Mouse (Mus musculus): ENCODE results near the gene Zfp112.
"Not testable (repeated sequence)": the region's sequence is repeated elsewhere in the genome, so short reads cannot be mapped to it uniquely, and the experiment has no call there.

The Zfp112 gene

DNA sequence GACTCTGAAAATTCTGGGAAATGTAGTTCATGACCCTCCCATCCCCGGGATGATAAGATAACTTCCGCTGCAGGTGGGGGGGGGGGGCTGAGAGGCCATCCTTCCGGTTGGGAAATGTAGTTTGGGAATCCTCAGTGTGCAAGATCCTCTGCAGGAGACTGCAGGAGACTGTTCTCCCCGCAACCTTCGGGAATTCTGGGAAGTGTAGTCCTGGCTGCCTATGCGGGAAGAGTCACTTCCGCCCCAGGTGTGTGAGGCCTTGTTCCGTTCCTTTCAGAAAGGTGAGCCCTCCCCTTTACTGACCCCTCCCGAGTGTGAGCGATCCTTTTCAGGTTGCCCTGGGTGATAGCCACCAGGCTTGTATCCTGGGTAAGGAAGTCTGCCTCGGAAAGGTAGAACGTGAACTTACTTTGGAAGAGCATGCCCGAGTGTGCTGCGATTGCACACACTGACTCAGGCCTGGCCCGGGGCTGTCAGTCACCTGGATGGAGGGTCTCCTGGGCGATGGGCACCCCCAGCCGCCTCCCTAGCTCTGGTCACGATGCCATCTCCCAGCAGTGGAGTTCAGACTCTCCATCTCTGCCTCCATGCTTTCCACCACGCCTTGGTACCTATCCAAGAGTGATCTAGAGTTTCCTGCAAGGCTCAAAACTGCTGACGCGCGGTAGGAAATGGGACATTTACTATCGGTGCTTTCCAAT, at the start of gene Zfp112:
Gene Zfp112 (plus strand): TSS at position 159 of the 701 bp plus-strand sequence.
- in situ Hi-C loops (cut with MseI, MboI) = no loop called here

DNA sequence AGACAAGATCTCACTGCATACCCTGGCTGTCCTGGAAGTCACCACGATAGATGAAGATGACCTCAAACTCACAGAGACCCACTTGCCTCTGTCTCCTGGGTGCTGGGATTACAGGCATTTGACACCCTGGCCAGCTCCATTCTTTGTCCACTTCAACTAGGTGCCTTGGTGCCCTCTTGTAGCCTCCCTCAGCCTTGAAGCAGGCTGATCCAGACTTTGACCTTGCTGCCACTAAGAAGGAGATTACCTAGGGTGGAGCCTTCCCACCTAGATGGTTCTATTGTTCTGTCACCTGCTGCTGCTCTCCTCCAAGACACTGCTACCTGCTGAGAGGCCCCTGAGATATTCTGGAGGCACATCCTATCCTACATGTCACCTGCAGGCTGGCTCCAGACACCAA, 37.7 kb upstream of the Zfp112 start:
- in situ Hi-C loops (cut with MseI, MboI) = not testable (repeated sequence)

DNA sequence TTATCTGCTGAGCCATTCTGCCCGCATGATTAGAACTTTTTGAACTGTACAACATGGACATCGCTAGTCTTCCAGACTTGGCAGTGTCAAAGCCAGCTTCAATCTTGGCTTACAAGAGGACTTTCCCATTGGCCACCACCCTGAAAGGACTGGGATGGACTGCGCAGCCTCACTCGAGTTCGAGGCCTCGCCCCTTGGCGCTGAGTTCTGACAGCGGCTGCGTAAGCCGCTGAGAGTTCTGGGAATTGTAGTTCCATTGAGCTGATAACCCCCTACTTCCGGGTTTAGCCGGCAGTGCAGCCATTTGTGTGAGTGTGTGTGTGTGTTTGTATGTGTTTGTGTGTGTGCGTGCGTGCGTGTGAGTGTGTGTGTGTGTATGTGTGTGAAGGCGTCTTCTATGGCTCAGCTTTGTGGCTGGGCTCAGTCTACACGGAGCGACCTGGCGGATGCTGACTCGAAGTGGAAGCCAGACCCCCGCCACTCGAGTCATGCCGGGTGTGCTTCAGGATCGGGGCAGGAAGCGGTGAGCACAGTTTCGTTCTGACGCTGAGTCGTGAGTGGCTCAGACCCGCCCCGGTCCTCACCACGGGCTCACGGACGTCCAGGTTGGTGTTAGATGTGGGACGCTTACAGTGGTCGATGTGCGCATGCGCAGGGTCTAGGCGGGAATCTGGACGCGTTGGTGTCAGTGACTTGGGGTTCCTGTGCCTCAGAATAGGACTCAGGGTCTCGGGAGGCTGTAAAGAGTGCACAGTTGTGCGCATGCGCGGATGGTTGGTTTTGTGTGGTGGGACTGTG, 30.3 kb upstream of the Zfp112 start, which contains the start of gene Zfp180:
Gene Zfp180 (plus strand): TSS at position 291 of the 798 bp plus-strand sequence.
- in situ Hi-C loops (cut with MseI, MboI) = loop anchor here in 1 of 2 experiments (10.0 to 25.0 kb wide), 2 partner anchors 63 to 95 kb away; no protein-coding TSS in a partner anchor

DNA sequence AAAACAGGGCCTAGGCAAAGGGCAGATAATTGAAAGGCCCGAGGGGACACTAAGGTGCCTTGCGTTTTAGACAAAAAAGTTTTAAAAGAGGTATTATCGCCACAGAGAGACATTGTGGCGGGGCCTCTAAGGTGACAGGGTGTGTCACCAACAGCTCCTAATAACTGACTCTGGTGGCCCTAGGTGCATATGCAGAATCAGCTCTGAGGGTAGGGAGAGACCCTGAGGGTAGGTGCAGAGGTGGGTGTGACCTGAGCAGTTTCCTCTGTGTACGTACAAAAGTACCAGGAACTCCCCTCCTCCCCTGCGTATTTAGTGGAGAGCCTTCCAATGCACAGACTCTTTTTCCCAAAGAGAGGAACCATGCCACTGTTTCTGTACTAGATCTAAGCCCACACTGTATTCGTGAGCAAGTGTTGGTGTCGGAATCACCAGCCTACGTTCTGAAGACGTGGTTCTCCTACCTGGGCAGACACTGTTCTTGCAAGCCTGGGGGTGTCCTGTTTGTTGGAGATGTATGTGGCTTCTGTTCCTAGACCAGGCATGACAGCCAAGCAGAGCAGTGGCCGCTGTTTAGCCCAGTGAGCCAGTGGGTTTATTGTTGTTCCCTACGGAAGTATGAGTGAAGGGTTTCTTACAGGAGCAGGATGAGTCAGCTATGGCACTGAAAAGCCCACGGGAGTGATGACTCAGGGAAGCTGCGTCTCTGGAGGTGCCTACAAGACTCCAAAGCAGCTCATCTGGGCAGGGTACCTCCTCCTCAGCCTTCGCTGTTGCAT, 29.5 kb upstream of the Zfp112 start:
- in situ Hi-C loops (cut with MseI, MboI) = loop anchor here in 1 of 2 experiments (10.0 to 25.0 kb wide), 2 partner anchors 62 to 95 kb away; no protein-coding TSS in a partner anchor

DNA sequence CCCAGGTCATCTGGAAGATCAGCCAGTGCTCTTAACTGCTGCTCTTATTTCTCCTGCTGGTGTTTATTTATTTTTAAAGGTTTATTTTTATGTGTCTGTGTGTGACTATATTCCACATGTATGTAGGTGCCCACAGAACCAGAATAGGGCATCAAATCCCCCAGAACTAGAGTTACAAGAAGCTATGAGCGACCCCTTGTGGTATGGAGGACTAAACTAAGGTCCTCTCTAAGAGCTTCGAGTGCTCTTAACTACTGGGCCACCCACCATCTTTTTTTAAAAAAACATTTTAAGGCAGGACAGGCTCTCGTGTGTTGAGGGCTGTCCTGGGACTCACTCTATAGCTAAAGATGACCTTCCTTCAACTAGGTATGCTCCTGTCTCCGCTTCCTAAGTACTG, 25.2 kb upstream of the Zfp112 start:
- in situ Hi-C loops (cut with MseI, MboI) = loop anchor here in 1 of 2 experiments (10.0 to 25.0 kb wide), 2 partner anchors 58 to 100 kb away; no protein-coding TSS in a partner anchor

DNA sequence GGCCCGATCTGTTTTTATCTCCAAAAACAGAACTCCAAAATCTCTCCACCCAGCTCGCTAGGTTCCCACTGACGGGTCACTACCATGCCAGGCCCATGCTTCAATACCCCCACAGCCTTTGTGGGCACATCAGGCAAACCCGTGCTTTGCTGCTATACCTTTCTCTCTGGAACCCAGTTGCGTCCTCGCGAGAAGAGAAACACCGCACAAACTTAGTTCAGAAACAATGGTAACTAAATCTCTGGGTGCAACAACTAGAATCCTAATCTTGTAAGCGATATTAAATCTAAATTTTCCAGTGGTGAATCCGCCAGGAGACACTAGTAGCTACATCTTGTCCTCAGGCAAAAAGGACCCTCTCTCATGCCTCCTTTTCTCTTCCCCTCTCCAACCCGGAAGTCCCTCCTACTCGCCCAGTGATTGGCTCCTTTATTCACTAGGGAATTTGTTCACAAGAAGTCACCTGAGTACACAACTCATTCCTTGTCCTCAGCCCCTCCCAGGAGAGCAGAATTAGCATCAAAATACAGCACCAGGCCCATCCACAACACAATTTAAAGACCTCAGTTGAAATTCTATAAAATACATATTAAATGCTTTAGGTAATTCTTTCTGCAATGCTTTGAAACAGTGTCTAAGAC, 24.5 kb upstream of the Zfp112 start:
- in situ Hi-C loops (cut with MseI, MboI) = loop anchor here in 1 of 2 experiments (10.0 to 25.0 kb wide), 2 partner anchors 57 to 100 kb away; no protein-coding TSS in a partner anchor

DNA sequence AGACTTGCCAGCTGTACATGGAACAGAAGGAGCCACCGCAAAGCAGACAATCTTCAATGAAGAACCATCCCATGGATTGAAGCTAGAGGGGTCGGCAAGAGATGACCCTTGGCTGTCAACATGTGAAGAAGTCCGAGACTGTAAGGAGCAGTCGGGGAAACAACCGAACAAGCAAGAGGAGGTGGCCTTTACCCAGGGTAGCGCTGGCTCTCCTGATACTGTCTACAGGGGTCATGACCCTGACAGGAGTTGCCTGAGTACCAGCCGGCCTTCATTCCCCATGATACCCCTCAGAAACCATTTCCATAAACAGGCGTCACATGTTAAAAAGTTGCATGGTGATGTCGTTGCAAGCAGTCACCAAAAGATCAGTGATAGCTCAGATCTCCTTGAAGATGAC, 7.7 kb upstream of the Zfp112 start:
- in situ Hi-C loops (cut with MseI, MboI) = no loop called here

DNA sequence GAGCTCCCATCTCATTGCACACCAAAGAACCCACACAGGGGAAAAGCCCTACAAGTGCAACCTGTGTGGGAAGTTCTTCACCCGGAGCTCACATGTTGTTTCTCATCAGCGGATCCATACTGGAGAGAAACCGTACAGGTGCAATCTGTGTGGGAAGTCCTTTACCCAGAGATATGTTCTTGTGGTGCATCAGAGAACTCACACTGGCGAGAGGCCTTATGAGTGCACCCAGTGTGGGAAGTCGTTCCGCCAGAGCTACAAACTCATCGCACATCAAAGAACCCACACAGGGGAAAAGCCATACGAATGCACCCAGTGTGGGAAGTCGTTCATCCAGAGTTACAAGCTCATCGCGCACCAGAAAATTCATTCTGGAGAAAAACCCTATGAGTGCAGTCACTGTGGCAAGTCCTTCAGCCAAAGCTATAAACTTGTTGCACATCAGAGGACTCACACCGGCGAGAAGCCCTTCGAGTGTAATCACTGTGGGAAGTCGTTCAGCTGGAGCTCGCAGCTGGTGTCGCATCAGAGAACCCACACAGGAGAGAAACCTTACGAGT, 6.9 kb upstream of the Zfp112 start:
- in situ Hi-C loops (cut with MseI, MboI) = no loop called here

DNA sequence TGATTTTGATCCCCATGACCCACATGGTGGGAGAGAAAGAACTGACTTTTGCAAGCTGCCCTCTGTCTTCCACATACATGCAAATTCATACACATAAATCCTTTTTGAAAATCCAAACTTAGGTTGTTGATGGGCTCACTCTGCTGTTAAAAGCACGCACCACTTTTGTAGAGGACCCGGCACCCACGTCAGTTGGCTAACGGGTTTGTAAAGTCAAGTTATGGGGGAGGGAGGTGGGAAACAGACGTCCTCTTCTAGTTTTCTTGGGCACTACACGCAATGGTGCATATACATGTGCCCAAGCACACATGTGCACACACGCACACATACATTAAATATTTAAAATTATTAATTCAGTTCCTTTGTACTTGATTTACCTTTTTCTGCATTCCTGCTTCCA, 1.3 kb upstream of the Zfp112 start:
- in situ Hi-C loops (cut with MseI, MboI) = no loop called here

DNA sequence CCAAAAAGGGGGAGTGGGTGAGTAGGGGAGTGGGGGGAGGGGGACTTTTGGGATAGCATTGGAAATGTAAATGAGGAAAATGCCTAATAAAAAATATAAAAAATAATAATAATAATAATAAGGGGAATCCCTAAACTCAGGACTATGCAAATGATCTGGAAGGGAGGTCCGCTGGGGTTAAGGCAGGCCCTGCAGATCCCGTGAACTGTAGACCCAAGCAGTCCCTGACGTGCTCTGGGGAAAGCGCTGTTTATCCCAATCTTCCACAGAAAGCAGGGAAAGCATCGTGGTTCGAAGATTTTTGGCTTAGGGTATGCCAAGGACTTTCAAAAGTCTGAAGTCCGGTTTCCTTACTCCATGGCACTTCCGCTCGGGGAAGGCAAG, 350 bp upstream of the Zfp112 start:
- in situ Hi-C loops (cut with MseI, MboI) = no loop called here

DNA sequence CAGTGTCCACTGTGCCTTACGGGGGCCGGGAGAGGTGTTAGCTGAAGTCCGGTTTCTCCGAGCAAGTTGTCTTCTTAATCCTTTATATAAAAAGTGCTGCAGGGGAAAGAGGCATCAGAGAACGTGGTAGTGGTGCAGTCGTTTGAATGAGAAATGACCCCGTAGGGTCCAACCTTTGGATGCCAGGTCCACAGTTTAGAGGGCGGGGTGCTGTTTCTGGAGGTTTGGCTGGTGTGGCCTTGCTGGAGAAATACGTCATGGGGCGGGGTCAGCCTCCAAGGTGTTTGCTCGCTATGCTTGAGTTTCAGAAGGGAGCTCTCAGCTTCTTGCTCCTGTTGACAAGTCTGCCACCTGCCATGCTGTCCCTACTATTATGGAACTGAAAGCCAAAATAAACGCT, 887 bp downstream of the Zfp112 start:
- in situ Hi-C loops (cut with MseI, MboI) = no loop called here

DNA sequence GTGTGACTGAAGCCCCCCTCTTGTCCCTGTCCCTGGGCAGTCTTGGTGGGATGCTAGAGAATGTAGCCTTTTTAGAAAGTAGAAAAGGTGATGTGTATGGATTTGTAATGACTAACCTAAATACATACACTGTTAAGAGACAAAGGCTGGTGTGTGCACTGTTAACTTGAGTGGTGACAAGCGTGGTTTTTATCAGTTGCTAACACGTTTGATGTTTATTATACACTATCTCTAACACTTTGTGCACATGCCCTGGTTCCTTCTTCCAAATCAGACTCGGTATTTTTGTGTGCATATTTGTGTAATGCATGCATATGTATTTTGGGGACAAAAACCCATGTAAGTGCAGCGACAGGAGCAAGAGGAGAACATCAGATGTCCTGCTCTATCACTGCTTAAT, 4.5 kb downstream of the Zfp112 start:
- in situ Hi-C loops (cut with MseI, MboI) = no loop called here

DNA sequence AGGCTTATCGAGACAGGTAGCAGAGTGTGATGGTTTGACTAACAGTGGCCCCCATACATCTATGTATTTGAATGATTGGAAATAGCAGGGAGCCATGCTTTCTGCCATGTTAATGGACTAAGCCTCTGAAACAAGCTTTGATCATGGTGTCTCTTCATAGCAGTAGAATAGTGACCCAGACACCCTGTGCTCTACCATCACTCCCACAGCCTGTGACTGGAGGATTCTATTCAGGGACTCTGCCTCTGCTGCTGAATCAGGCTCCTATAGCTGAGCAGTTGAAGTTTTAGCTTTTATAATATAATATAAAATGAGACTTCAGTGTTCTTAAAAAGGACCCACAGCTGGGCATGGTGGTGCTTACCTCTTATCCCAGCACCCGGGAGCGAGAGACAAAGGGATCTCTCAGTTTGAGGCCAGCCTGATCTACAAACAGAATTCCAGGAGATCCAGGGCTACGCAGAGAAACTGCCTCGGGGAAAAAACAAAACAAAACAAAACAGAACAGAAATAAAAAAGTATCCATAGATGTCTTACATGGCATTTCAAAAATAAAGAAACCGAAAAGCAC, 21.4 kb downstream of the Zfp112 start:
- in situ Hi-C loops (cut with MseI, MboI) = no loop called here

DNA sequence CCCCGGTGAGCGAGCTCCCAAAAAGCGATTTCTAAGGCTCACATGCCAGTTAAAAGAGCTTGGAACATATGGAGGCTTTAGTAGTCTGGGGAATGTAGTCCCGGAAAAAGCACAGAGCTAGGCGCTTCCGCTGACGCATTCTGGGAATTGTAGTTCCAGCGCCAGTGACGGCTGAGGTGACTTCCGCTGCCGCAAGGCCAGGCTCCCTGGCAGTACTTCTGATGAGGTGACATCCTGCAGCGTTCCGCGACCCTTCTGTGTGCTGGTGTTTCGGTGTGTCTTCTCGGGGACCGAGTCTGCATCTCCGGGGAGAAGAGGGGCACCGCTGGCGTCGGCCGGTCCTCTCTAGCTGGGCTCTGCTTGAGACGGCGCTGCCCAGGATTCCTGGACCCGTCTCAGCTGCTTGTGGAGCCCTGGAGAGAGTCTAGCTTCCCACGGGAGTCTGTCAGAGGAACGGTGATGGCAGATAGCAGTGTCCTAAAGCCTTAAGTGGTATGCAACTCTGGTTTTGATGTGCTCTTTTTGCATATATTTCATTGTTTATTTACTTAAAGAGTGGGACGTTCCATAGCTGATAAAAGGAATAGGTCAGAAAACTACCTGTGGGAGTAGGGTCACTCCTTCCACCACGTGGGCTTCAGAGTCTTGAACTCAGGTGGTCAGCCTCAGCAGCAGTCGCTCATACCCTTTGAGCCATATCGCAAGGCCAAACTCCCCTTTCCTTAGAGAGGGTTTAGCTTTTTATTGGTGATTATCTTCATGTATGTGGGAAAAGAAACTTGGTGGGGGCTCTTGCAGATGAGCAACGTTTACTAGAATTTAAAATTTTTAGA, 22.1 kb downstream of the Zfp112 start, which contains the start of gene Zfp235:
Gene Zfp235 (plus strand): TSS at position 174 of the 833 bp plus-strand sequence.
- in situ Hi-C loops (cut with MseI, MboI) = no loop called here

DNA sequence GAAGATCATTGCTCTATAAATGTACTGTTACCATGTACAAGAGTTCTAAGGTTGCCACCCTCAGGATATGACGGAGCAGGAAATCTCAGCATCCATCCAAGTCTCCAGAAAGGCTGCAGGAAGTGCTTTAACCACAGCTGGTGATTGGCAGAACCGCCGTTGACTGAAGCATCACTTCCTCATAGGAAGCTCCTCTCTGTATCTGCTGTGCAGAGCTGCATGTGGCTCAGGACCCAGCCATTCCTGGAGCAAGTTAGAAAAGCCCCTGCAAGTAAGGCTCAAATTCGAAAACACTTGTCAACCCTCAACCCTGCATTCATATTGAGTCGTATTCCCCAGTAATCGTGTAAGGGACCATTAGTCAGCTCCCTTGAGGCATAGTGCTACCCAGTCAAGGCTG, 30.5 kb downstream of the Zfp112 start:
- in situ Hi-C loops (cut with MseI, MboI) = loop anchor here (10.0 kb wide), 2 partner anchors 58 to 62 kb away; partner anchors contain the start of gene Zfp180 (in 1 of the 2)

DNA sequence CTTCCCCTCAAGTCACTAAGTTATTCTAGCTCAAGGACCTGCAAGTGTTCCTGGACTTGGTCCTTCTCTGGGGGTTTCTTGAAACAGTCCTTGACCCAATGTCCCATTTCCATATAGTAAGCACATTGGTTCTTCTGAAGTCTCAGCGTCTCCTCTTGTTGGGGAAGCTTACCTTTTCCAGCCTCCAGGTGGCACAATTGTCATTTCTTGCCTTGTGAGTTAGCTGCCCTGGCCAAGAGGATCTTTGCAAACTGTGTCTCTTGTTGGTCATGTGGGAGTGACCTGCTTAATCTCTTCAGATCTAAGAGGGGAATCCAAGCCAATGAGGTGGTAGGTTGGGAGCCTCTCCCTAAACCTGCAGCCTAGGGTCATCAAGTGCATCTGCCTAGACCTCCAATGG, 41.2 kb downstream of the Zfp112 start:
- in situ Hi-C loops (cut with MseI, MboI) = loop anchor here in 1 of 2 experiments (5.0 kb wide), 1 partner anchor 134 kb away; no protein-coding TSS in a partner anchor

DNA sequence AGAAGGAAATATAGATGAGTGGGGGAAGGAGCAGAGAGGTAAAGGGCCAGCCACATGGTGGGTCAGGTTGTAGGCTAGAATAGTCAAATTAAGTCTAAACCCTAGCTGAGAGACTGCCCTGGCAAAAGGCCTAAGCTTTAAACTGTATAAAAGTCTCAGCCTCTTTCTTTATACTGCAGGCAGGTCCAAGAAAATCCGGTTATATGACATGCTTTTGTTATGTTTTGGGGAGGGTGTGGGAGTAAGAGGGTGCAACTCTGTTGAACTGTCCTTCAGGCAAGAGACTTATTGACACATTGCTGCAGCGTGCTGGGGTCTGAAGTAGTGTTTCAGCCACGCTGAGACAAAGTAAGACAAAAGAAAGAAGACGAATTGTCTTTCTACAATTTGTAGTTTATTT, 60.1 kb downstream of the Zfp112 start:
- in situ Hi-C loops (cut with MseI, MboI) = no loop called here

DNA sequence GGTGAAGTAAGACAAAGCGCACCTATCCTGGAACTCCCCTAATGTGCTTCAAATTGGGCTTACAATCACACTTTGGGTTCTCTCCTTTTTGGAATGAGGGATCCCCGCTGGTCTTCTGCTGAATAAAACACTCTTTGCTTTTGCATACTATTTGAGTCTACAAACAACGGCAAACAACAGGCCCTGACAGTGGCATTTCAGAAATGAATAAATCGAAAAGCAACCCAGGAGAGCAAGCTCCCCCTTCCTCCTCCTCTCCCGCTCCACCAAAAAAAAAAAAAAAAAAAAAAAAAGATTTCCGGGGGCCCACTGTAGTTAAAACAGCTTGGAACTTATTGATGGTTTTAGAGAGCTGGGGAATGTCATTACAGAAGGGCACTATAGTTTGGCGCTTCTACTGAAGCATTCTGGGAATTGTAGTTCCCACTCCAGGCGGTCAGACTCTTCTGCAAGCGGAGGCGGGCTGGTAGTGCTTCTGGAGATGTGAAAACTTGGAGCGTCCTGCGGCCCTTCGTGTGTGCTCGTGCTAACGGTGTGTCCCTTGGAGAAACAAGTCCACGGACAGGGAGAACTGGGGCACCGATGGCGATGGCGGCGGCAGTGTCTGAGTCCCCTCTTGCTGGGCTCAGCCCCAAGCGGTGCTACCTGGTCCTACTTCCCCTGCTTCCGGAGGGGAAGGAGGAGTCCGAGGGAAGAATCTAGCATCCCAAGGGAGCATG, 62.7 kb downstream of the Zfp112 start, which contains the start of gene Zfp114:
Gene Zfp114 (plus strand): TSS at position 443 of the 719 bp plus-strand sequence.
- in situ Hi-C loops (cut with MseI, MboI) = no loop called here

DNA sequence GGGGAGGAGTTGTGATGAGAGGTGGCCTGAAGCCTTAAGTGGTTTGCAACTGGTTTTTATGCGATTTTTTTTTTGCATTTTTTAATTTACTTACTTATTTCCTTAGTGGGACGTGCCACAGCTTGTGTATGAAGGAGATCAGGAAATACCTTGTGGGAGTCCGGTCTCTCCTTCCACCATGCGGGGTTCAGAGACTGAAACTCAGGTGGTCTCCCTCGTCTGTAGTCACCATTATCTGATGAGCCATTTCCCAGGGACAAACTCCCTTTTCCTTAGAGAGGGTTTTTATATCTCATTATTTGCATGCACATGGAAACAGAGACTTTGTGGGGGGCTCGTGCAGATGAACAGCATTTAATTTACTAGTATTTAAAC, 63.2 kb downstream of the Zfp112 start:
- in situ Hi-C loops (cut with MseI, MboI) = no loop called here

Measured in mouse trophoblast stem cell (cell line).